Mouse (Mus musculus) MEL (cell line): Measurements from ENCODE around the gene Caskin1. TPM values are rescaled to one million over a fixed set of nuclear protein-coding genes. Genes with fewer than 3 reads are reported as not detected.
"Not testable (repeated sequence)": the region's sequence is repeated elsewhere in the genome, so short reads cannot be mapped to it uniquely, and the experiment has no call there.

Source experiments
- DNase-seq: peaks from one replicate; pipeline ENCODE4 v3.0.0; 2011; ENCODE audit warnings: low read depth, low spot score
- H3K27ac ChIP-seq: 2 replicates; pipeline ENCODE4 v1.5.1; 2012; ENCODE audit warnings: low read depth, mild to moderate bottlenecking, control low read depth, low read length, moderate library complexity; ENCODE audit not compliant: control insufficient read depth
- H3K27me3 ChIP-seq, 2 experiments: fragments of 150-350 bp in 1 of 2; sonication (generic) in 1 of 2; 2 replicates each; pipeline ENCODE4 v1.6.1; 2012; ENCODE audit warnings: low read length in 2 of 2, mild to moderate bottlenecking in 2 of 2, improper control_type of control experiment in 1 of 2, moderate library complexity in 1 of 2; ENCODE audit not compliant: insufficient read depth in 2 of 2, control insufficient read depth in 1 of 2
- H3K36me3 ChIP-seq, 2 experiments: 2 replicates each; pipeline ENCODE4 v1.6.1; 2012 to 2014; ENCODE audit warnings: low read length in 2 of 2, improper control_type of control experiment in 1 of 2, inconsistent platforms in 1 of 2, mild to moderate bottlenecking in 1 of 2; ENCODE audit not compliant: insufficient read depth in 2 of 2, control insufficient read depth in 1 of 2
- H3K4me1 ChIP-seq, 2 experiments: fragments of 150-350 bp in 1 of 2; sonication (generic) in 1 of 2; 2 replicates each; pipeline ENCODE4 v1.6.1; 2012; ENCODE audit warnings: low read length in 2 of 2, improper control_type of control experiment in 1 of 2, mild to moderate bottlenecking in 1 of 2; ENCODE audit not compliant: insufficient read depth in 2 of 2, control insufficient read depth in 1 of 2
- H3K4me3 ChIP-seq, 2 experiments: fragments of 150-350 bp in 1 of 2; sonication (generic) in 1 of 2; 2 replicates each; pipeline ENCODE4 v1.5.1; 2012; ENCODE audit warnings: low read depth in 2 of 2, low read length in 2 of 2, mild to moderate bottlenecking in 2 of 2, moderate library complexity in 2 of 2, control low read depth in 1 of 2, improper control_type of control experiment in 1 of 2; ENCODE audit not compliant: control insufficient read depth in 1 of 2, insufficient read depth in 1 of 2
- H3K79me2 ChIP-seq: 2 replicates; pipeline ENCODE4 v1.6.1; 2012; ENCODE audit warnings: mild to moderate bottlenecking, low read length, moderate library complexity; ENCODE audit not compliant: control insufficient read depth, poor library complexity, insufficient read depth
- H3K9ac ChIP-seq: 2 replicates; pipeline ENCODE4 v1.6.1; 2012; ENCODE audit warnings: low read depth, mild to moderate bottlenecking, control low read depth, low read length, moderate library complexity; ENCODE audit not compliant: control insufficient read depth, poor library complexity, severe bottlenecking
- H3K9me3 ChIP-seq: fragments of 150-350 bp; sonication (generic); replicated peaks from 2 replicates; pipeline ENCODE4 v1.6.1; 2012; ENCODE audit warnings: mild to moderate bottlenecking, low read length, improper control_type of control experiment, moderate library complexity; ENCODE audit not compliant: insufficient read depth
- BHLHE40 ChIP-seq: IDR thresholded peaks from 2 replicates; pipeline ENCODE4 v1.6.1; 2012; ENCODE audit warnings: low read depth, mild to moderate bottlenecking, inconsistent platforms, low read length, improper control_type of control experiment, borderline replicate concordance
- CHD2 ChIP-seq: IDR thresholded peaks from 2 replicates; pipeline ENCODE4 v1.6.1; 2011; ENCODE audit warnings: low read length, improper control_type of control experiment
- CTCF ChIP-seq, 3 experiments: IDR thresholded peaks in 2 of 3; conservative IDR thresholded peaks in 1 of 3; 2 replicates each; pipeline ENCODE4 v1.5.1; 2011 to 2012; ENCODE audit warnings: low read length in 3 of 3, low read depth in 2 of 3, mild to moderate bottlenecking in 2 of 3, improper control_type of control experiment in 1 of 3, inconsistent platforms in 1 of 3, mixed read lengths in 1 of 3, moderate library complexity in 1 of 3; ENCODE audit not compliant: control insufficient read depth in 1 of 3, insufficient read depth in 1 of 3, poor library complexity in 1 of 3, severe bottlenecking in 1 of 3
- E2F4 ChIP-seq: IDR thresholded peaks from 2 replicates; pipeline ENCODE4 v1.6.1; 2011; ENCODE audit warnings: low read depth, low read length, improper control_type of control experiment, borderline replicate concordance
- ETS1 ChIP-seq: IDR thresholded peaks from 2 replicates; pipeline ENCODE4 v1.6.1; 2012; ENCODE audit warnings: low read depth, mild to moderate bottlenecking, inconsistent platforms, low read length, improper control_type of control experiment, moderate library complexity
- GABPA ChIP-seq: IDR thresholded peaks from 2 replicates; pipeline ENCODE4 v1.6.1; 2012; ENCODE audit warnings: low read depth, mild to moderate bottlenecking, inconsistent platforms, low read length, improper control_type of control experiment, moderate library complexity
- GATA1 ChIP-seq: IDR thresholded peaks from 2 replicates; pipeline ENCODE4 v1.6.1; 2011; ENCODE audit warnings: low read depth, low read length, improper control_type of control experiment
- HCFC1 ChIP-seq: IDR thresholded peaks from 2 replicates; pipeline ENCODE4 v1.6.1; 2012; ENCODE audit warnings: low read depth, mild to moderate bottlenecking, inconsistent platforms, low read length, improper control_type of control experiment, moderate library complexity
- KAT2A ChIP-seq: conservative IDR thresholded peaks from 2 replicates; pipeline ENCODE4 v1.6.1; 2012; ENCODE audit warnings: low read depth, low read length, improper control_type of control experiment, inconsistent platforms
- MXI1 ChIP-seq: IDR thresholded peaks from 2 replicates; pipeline ENCODE4 v1.6.1; 2011; ENCODE audit warnings: mild to moderate bottlenecking, low read depth, low read length, improper control_type of control experiment
- MYB ChIP-seq: IDR thresholded peaks from 2 replicates; pipeline ENCODE4 v1.6.1; 2011; ENCODE audit warnings: mild to moderate bottlenecking, low read depth, low read length, improper control_type of control experiment
- MYC ChIP-seq: IDR thresholded peaks from 2 replicates; pipeline ENCODE4 v1.6.1; 2011; ENCODE audit warnings: low read depth, mild to moderate bottlenecking, low read length, improper control_type of control experiment, moderate library complexity
- NELFE ChIP-seq: IDR thresholded peaks from 2 replicates; pipeline ENCODE4 v1.6.1; 2011; ENCODE audit warnings: low read depth, low read length, improper control_type of control experiment
- POLR2A ChIP-seq, 2 experiments: IDR thresholded peaks; 2 replicates each; pipeline ENCODE4 v1.6.1; 2011 to 2012; ENCODE audit warnings: low read length in 2 of 2, mild to moderate bottlenecking in 2 of 2, control low read depth in 1 of 2, improper control_type of control experiment in 1 of 2, low read depth in 1 of 2, moderate library complexity in 1 of 2; ENCODE audit not compliant: control insufficient read depth in 1 of 2, insufficient read depth in 1 of 2, poor library complexity in 1 of 2
- POLR2AphosphoS2 ChIP-seq: IDR thresholded peaks from 2 replicates; pipeline ENCODE4 v1.6.1; 2011; ENCODE audit warnings: low read length, improper control_type of control experiment
- POLR2AphosphoS5 ChIP-seq: IDR thresholded peaks from 2 replicates; pipeline ENCODE4 v1.6.1; 2012; ENCODE audit warnings: low read depth, borderline replicate concordance, mild to moderate bottlenecking, inconsistent platforms, low read length, moderate library complexity, mixed read lengths
- RAD21 ChIP-seq: IDR thresholded peaks from 2 replicates; pipeline ENCODE4 v1.6.1; 2011; ENCODE audit warnings: mild to moderate bottlenecking, low read depth, low read length, improper control_type of control experiment
- RCOR1 ChIP-seq: IDR thresholded peaks from 2 replicates; pipeline ENCODE4 v1.6.1; 2012; ENCODE audit warnings: low read depth, mild to moderate bottlenecking, inconsistent platforms, low read length, improper control_type of control experiment
- SIN3A ChIP-seq: IDR thresholded peaks from 2 replicates; pipeline ENCODE4 v1.6.1; 2012; ENCODE audit warnings: low read length, improper control_type of control experiment, inconsistent platforms
- SMC3 ChIP-seq: IDR thresholded peaks from 2 replicates; pipeline ENCODE4 v1.6.1; 2011; ENCODE audit warnings: low read depth, low read length, improper control_type of control experiment
- TBP ChIP-seq: IDR thresholded peaks from 2 replicates; pipeline ENCODE4 v1.8.0; 2011; ENCODE audit warnings: low read depth, low read length, improper control_type of control experiment
- TCF12 ChIP-seq: IDR thresholded peaks from 2 replicates; pipeline ENCODE4 v1.6.1; 2014; ENCODE audit warnings: low read depth, mild to moderate bottlenecking, inconsistent platforms, low read length, improper control_type of control experiment, moderate library complexity
- USF1 ChIP-seq: IDR thresholded peaks from 2 replicates; pipeline ENCODE4 v1.6.1; 2014; ENCODE audit warnings: low read depth, mild to moderate bottlenecking, inconsistent platforms, low read length, improper control_type of control experiment, moderate library complexity
- USF2 ChIP-seq, 2 experiments: IDR thresholded peaks; 2 replicates each; pipeline ENCODE4 v1.6.1; 2011 to 2012; ENCODE audit warnings: improper control_type of control experiment in 2 of 2, low read length in 2 of 2, borderline replicate concordance in 1 of 2, inconsistent platforms in 1 of 2, low read depth in 1 of 2, mild to moderate bottlenecking in 1 of 2; ENCODE audit not compliant: insufficient read depth in 1 of 2
- ZC3H11A ChIP-seq: IDR thresholded peaks from 2 replicates; pipeline ENCODE4 v1.6.1; 2012; ENCODE audit warnings: low read depth, mild to moderate bottlenecking, inconsistent platforms, low read length, improper control_type of control experiment
- ZMIZ1 ChIP-seq: IDR thresholded peaks from 2 replicates; pipeline ENCODE4 v1.6.1; 2012; ENCODE audit warnings: low read depth, mild to moderate bottlenecking, inconsistent platforms, low read length, improper control_type of control experiment, moderate library complexity
- polyA plus RNA-seq, 2 experiments: library from polyadenylated mRNA; stranded (reverse) in 1 of 2; unstranded in 1 of 2; fragments of >175 nt in 1 of 2; fragments of >200 nt in 1 of 2; gene quantifications; 2 replicates each; pipeline versions ENCODE4 v1.2.1 to v1.2.4; 2012; ENCODE audit warnings: low replicate concordance in 2 of 2, low read depth in 1 of 2; ENCODE audit not compliant: insufficient read length in 2 of 2, insufficient read depth in 1 of 2, missing spikeins in 1 of 2
- total RNA-seq: library from RNA; depleted of rRNA; stranded (reverse); fragments of 300-350 nt; gene quantifications from 2 replicates; pipeline ENCODE4 v1.2.3, GENCODE M21; 2012

Gene Caskin1
- total and polyA plus RNA-seq, 3 experiments, result 0.04 to 0.38 TPM; not detected in 1

DNA sequence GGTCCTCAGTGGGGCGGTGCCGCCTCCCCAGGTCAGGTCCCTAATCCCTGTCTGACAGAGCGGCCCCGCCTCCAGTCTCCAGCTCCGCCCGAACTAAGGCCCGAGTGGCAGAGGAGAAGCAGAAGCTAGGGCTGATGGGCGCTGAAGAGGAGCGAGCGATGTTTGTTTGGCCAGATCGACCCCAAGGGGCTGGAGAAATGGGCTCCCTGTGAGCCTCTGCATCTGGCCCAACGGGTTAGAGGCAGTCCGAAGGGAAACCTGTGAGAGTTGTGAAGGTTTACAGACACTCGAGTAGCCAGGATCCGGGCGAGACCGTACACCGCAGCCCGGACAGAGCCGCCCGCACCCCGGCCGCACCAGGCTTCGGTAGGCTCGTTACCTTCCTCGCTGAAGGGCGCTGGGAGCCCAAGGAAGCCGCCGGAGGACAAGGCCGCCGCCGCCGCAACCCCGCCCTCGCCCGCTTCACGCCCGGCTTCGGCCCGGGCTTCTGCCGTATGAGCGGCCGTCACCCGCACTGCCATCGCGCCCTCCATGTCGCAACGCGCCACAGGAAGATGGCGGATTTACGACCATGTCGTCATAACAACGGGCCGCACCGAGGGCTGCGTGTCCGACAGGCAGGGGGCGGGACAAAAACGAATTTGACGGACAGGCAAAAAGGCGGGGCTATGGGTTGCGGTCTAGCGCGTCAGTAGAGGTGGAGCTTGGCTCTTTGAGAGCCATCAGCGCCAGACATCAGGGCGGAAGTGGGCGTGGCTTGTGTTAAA lies 33.5 kb upstream of the Caskin1 start (continued):
- TF ChIP-seq TCF12 (peak; percentile 54), SMC3 (no peak), NELFE (peak; percentile 96), MYC (peak; percentile 48; the same call in 1 of the 2 replicates), USF1 (no peak; the same call in 1 of the 2 replicates)

DNA sequence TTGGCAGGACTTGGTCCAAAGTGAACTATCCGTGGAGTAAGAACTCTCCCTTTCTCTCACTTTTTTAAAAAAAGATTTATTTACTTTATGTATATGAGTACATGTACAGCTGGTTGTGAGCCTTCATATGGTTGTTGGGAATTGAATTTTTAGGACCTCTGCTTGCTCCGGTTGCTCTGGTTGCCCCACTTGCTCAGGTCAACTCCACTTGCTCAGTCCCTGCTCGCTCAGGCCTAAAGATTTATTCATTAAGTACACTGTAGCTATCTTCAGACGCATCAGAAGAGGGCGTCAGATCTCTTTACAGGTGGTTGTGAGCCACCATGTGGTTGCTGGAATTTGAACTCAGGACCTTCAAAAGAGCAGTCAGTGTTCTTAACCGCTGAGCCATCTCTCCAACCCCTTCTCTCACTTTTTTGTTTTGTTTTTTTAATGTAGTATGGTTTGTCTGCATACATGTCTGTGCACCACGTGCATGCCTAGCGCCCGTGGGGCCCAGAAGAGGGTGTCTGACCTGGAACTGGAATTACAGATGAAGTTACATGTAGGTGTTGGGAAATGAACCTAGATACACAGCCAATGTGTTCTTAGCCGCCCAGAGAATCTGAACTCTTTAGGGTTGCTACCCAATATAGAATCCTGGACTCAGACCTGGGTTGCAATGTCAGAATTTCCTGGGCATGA lies 32.7 kb upstream of the Caskin1 start:
- Histone ChIP-seq H3K4me3 (peak overlapping the region; percentile 51 to 83), H3K4me1 (peaks cover 7 to 12% of the 10 kb centered on the region in 2 experiments), H3K36me3 (peaks cover 0 to 17% of the 10 kb centered on the region in 2 experiments; a peak in 3 of 4 replicates), H3K27ac (peak overlapping the region; percentile 53)
- H3K9me3 ChIP-seq, result not testable (repeated sequence)
- peak; percentile 41 for DNase-seq
- TF ChIP-seq MXI1, result 0 out of 2 replicates have a peak, but pooled peaks have one; percentile 6
- TF ChIP-seq, all 39 proteins: peak for 1; not testable (repeated sequence) for 38
- Histone ChIP-seq H3K9ac (peak overlapping the region; percentile 64), H3K79me2 (peaks cover 18% of the 10 kb centered on the region)
- H3K27me3 ChIP-seq, result not testable (repeated sequence)

DNA sequence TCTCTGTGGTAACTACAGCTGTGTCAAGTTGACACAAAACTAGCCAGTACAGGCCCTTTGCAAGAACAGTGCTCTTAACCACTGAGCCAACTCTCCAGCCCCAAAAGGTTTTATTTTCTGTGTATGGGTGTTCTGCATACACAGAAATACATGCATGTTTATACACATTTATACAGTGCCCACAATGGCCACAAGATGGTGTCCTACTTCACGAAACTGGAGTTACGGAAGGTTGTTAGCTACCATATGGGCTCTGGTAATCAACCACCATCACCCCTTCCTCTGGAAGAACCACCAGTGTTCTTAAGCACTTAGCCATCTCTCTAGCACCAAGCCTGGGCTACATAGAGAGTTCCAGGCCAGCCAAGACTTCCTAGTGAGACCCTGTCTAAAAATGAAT lies 26.8 kb upstream of the Caskin1 start:
- peaks cover 0 to 12% of the 10 kb centered on the region in 2 experiments; a peak in 3 of 4 replicates for H3K4me1 ChIP-seq
- H3K27ac ChIP-seq, result no peak overlapping the region
- H3K36me3 ChIP-seq, result peaks cover 0 to 5% of the 10 kb centered on the region in 2 experiments; a peak in 2 of 4 replicates
- H3K27me3 ChIP-seq, result no peaks in the 10 kb centered on the region
- H3K9ac ChIP-seq, result no peak overlapping the region
- peaks cover under 1% of the 10 kb centered on the region; the same call in 1 of the 2 replicates for H3K79me2 ChIP-seq
- peak; percentile 81 for DNase-seq
- no peaks in the 10 kb centered on the region for H3K9me3 ChIP-seq
- no peak overlapping the region for H3K4me3 ChIP-seq
- TF ChIP-seq POLR2AphosphoS5 (no peak), ETS1 (no peak), TCF12 (no peak), RAD21 (peak; percentile 81), BHLHE40 (no peak), E2F4 (no peak), SIN3A (0 out of 2 replicates have a peak, but pooled peaks have one; percentile 23), NELFE (no peak), GABPA (no peak), CHD2 (no peak), MYB (no peak), RCOR1 (no peak), USF2 (IDR thresholded peaks at IDR 0.05; ENCODE audit: borderline replicate concordance in 1 of 2, insufficient read depth in 1 of 2, low read depth in 1 of 2, low read length in 2 of 2) (no peak), POLR2A (IDR thresholded peaks at IDR 0.05; ENCODE audit: control insufficient read depth in 1 of 2, insufficient read depth in 1 of 2, low read depth in 1 of 2, low read length in 2 of 2, poor library complexity in 1 of 2) (no peak), ZMIZ1 (no peak), HCFC1 (no peak), CTCF (IDR thresholded peaks at IDR 0.05 in 2 of 3, conservative IDR thresholded peaks at IDR 0.05 in 1 of 3; ENCODE audit: control insufficient read depth in 1 of 3, insufficient read depth in 1 of 3, low read depth in 2 of 3, low read length in 3 of 3, poor library complexity in 1 of 3, severe bottlenecking in 1 of 3) (peak; percentile 50 to 87 (median 54)), MYC (no peak), KAT2A (no peak), ZC3H11A (peak; percentile 62), SMC3 (peak; percentile 73), TBP (no peak), MXI1 (no peak), POLR2AphosphoS2 (no peak), GATA1 (no peak)
